Mouse (Mus musculus) liver, embryonic 12.5 days (tissue): Measurements from ENCODE around the gene Sertad2. TPM values are rescaled to one million over a fixed set of nuclear protein-coding genes. Genes with fewer than 3 reads are reported as not detected.
A peak's percentile ranks its signal among the peaks of the same experiment; 100 is the strongest.

Experiments used
- ATAC-seq: fragments of 200-750 bp; cut with Nextera tagmentation; 2 replicates; pipeline ENCODE4 v1.8.0; 2017; ENCODE audit warnings: moderate number of reproducible peaks, mild to moderate bottlenecking, moderate library complexity
- H3K27ac ChIP-seq: fragments of 300-500 bp; sonication (generic); 2 replicates; pipeline ENCODE4 v1.5.1; 2016; ENCODE audit warnings: mild to moderate bottlenecking
- H3K27me3 ChIP-seq: fragments of 300-500 bp; sonication (generic); replicated peaks from 2 replicates; pipeline ENCODE4 v1.6.1; 2016; ENCODE audit warnings: mild to moderate bottlenecking, moderate library complexity
- H3K36me3 ChIP-seq: fragments of 300-500 bp; sonication (generic); 2 replicates; pipeline ENCODE4 v1.6.1; 2016; ENCODE audit warnings: mild to moderate bottlenecking, moderate library complexity
- H3K4me1 ChIP-seq: fragments of 300-500 bp; sonication (generic); 2 replicates; pipeline ENCODE4 v1.6.1; 2016
- H3K4me2 ChIP-seq: fragments of 300-500 bp; sonication (generic); 2 replicates; pipeline ENCODE4 v1.6.1; 2016; ENCODE audit warnings: mild to moderate bottlenecking, moderate library complexity
- H3K4me3 ChIP-seq: fragments of 300-500 bp; sonication (generic); 2 replicates; pipeline ENCODE4 v1.5.1; 2016; ENCODE audit warnings: mild to moderate bottlenecking, moderate library complexity
- H3K9ac ChIP-seq: fragments of 300-500 bp; sonication (generic); 2 replicates; pipeline ENCODE4 v1.6.1; 2016; ENCODE audit warnings: mild to moderate bottlenecking, moderate library complexity
- H3K9me3 ChIP-seq: fragments of 300-500 bp; sonication (generic); replicated peaks from 2 replicates; pipeline ENCODE4 v1.6.1; 2016; ENCODE audit warnings: mild to moderate bottlenecking, moderate library complexity
- WGBS: fragments of 180-500 bp; shearing (Covaris S2); methylation state at CpG from one replicate; pipeline ENCODE4 v1.1.7; 2016; ENCODE audit not compliant: insufficient replicate concordance; 5-methylcytosine and 5-hydroxymethylcytosine counted together
- polyA plus RNA-seq: library from polyadenylated mRNA; unstranded; fragments of >200 nt; fragmentation: Nextera tagmentation; extraction: Ambion mirVana; gene quantifications from 2 replicates; pipeline ENCODE4 v1.2.1, GENCODE M21; 2016

The Sertad2 gene
- polyA plus RNA-seq, 1 experiment from 2014 or later: 25.8 TPM

GRCm38 (mm10) chr11:20627146-20627545 is 84.1 kb downstream of the Sertad2 start:
- H3K27me3 ChIP-seq: no peaks in the 10 kb centered on the region
- H3K9me3 ChIP-seq: no peaks in the 10 kb centered on the region
- no peak overlapping the region for H3K9ac ChIP-seq
- no peaks in the 10 kb centered on the region for H3K36me3 ChIP-seq
- no peak overlapping the region for H3K27ac ChIP-seq
- peaks cover 32% of the 10 kb centered on the region for H3K4me1 ChIP-seq
- 64% methylated on average over 2 of the region's 2 CpGs for whole genome bisulfite sequencing
- no peak for ATAC-seq
- no peak overlapping the region for H3K4me2 ChIP-seq
- no peak overlapping the region for H3K4me3 ChIP-seq

DNA sequence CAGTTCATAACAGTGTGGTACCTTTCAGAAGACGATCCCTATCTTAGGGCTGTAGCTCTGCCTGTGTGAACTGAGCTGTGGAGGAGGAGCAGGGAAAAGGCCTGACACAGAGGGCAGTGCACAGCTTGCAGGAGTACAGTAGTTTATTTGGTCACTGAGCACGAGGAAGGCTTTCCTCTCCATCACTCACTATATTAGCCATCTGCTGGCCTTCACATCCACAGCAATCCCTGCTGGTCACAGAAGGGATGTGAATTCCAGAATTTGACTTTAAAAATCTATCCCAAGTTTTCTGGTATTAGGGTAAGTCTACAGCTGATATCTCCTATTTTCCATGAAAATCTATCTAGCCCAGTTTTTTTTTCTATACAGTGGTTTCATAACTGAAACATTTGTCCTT is 85.2 kb downstream of the Sertad2 start:
- Histone ChIP-seq H3K4me3 (no peak overlapping the region), H3K9me3 (no peaks in the 10 kb centered on the region), H3K27me3 (no peaks in the 10 kb centered on the region), H3K4me1 (peaks cover 35% of the 10 kb centered on the region), H3K36me3 (no peaks in the 10 kb centered on the region), H3K4me2 (no peak overlapping the region), H3K27ac (no peak overlapping the region), H3K9ac (no peak overlapping the region)
- 57% methylated on average over 2 of the region's 2 CpGs for WGBS
- ATAC-seq: no peak

- H3K4me2 ChIP-seq: no peak overlapping the region
- no peak overlapping the region for H3K9ac ChIP-seq
- 53% methylated on average over 5 of the region's 5 CpGs for WGBS
These were observed 86.6 kb downstream of the Sertad2 start for GRCm38 (mm10) chr11:20629700-20630099.

DNA sequence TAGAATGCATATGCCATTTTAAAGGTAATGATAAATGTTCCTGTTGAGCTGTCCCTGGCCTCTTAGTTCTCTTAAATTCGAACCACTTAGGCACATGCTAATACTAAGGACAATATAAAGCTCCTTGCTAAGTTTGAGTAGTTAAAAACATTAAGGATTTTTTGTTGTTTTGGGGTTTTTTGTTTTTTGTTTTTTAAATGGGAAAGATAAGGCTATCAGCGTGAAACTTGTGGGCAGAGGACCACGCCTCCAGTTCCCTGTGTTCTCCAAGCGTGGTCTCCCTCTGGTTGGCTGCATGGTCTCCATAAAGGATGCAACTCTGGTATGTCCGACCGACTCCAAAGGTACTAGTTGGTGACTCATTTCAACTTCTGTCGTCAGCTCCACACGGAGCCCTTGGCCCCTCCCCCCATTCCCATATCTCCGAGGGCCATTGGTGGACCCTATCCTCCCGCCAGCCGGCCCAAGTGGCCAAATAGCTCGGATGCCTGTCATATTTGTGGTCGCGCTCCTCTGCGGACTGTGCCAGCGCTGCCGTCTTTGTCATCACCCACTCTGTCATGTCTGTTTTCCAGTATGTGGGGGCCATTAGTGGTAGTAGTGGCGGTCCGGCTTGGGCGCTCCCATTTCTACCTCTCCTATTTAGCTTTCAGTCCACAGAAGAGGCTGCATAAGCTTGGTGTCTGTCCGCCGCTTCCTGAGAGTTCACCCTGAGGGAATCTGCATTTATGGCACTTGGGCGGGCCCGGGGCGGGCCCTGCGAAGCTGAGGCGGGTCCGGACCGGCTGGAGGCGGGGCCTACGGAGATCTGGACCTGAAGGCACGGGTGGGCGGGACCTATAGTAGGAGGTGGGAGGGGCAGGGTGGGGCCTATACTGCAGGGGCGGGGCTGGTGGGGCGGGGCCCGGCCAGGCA is 88.2 kb downstream of the Sertad2 start:
- peak overlapping the region; percentile 96 for H3K4me3 ChIP-seq
- no peaks in the 10 kb centered on the region for H3K27me3 ChIP-seq
- peak overlapping the region; percentile 99 for H3K9ac ChIP-seq
- 1% methylated on average over 35 of the region's 36 CpGs for WGBS
- no peaks in the 10 kb centered on the region for H3K36me3 ChIP-seq
- peaks cover 58% of the 10 kb centered on the region for H3K4me1 ChIP-seq
- H3K4me2 ChIP-seq: peak overlapping the region; percentile 94
- H3K27ac ChIP-seq: peak overlapping the region; percentile 100
- ATAC-seq: peak; percentile 82
- no peaks in the 10 kb centered on the region for H3K9me3 ChIP-seq

More at GRCm38 (mm10) chr11:20629700-20630099, 86.6 kb downstream of the Sertad2 start:
- Histone ChIP-seq H3K36me3 (no peaks in the 10 kb centered on the region), H3K9me3 (no peaks in the 10 kb centered on the region), H3K4me1 (peaks cover 50% of the 10 kb centered on the region), H3K27ac (no peak overlapping the region), H3K27me3 (no peaks in the 10 kb centered on the region), H3K4me3 (no peak overlapping the region)
- ATAC-seq: no peak

DNA sequence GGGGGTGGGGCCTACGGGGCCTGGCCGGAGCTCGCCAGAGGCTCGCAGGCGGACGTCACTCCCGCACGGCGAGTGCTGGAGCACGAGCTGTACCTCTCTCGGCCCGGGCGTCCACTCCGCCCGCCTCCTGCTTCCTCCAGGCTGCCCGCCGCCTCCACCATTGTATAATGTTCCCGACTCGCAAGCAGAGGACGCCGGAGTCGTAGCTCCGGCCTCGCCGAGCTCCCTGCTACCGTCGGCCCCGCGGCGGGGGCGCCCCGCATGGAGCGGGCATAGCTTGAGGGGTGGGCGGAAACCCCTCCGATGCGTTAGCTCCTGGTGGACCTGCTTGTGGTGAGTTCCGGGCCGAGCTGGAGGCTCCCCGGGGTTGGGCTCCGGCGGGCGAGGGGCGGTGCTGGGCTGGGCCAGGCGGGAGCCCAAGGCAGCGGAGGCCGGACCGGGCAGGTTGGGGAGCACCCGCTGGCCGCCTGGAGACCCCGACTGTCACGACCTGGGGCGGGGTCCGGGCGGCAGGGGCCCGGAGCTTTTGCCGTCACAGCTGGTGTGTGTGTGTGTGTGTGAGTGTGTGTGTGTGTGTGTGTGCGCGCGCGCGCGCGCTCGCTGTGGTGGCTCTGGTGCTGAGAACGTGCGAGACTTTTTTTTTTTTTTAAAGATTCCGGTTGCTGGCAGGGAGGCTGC is 89.0 kb downstream of the Sertad2 start:
- no peaks in the 10 kb centered on the region for H3K9me3 ChIP-seq
- H3K4me1 ChIP-seq: peaks cover 61% of the 10 kb centered on the region
- 1% methylated on average over 52 of the region's 67 CpGs for WGBS
- peak overlapping the region; percentile 94 for H3K4me2 ChIP-seq
- no peaks in the 10 kb centered on the region for H3K27me3 ChIP-seq
- peak overlapping the region; percentile 99 for H3K9ac ChIP-seq
- peak overlapping the region; percentile 96 for H3K4me3 ChIP-seq
- ATAC-seq: peak; percentile 84
- peak overlapping the region; percentile 100 for H3K27ac ChIP-seq
- no peaks in the 10 kb centered on the region for H3K36me3 ChIP-seq

DNA sequence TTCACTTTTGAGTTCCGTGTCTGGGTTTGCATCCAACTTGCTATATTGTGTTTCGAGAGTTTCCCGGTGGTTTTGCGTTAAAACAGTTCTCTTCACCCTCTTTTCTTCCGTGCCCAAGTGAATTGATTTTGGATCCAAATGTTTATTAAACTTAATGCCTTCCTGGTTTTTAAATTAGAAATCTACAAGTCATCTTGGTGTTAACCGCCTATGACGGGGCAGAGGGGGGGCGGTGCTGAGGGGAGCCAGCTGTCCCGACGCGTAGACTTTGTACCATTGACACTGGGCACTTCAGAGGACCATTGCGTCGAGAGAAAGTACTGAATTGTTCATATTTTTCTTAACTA is 89.5 kb downstream of the Sertad2 start:
- Histone ChIP-seq H3K9ac (peak overlapping the region; percentile 99), H3K4me3 (peak overlapping the region; percentile 96), H3K9me3 (no peaks in the 10 kb centered on the region), H3K4me2 (peak overlapping the region; percentile 94), H3K36me3 (no peaks in the 10 kb centered on the region), H3K27me3 (no peaks in the 10 kb centered on the region), H3K27ac (peak overlapping the region; percentile 100), H3K4me1 (peaks cover 66% of the 10 kb centered on the region)
- no peak for ATAC-seq
- WGBS: under 1% methylated on average over 13 of the region's 13 CpGs

GRCm38 (mm10) chr11:20634543-20634942 is 91.5 kb downstream of the Sertad2 start:
- Histone ChIP-seq H3K4me3 (peak overlapping the region; percentile 96), H3K9ac (peak overlapping the region; percentile 99), H3K4me2 (peak overlapping the region; percentile 94), H3K27me3 (no peaks in the 10 kb centered on the region), H3K27ac (peak overlapping the region; percentile 98), H3K9me3 (no peaks in the 10 kb centered on the region), H3K36me3 (no peaks in the 10 kb centered on the region), H3K4me1 (peaks cover 80% of the 10 kb centered on the region)
- WGBS: 18% methylated on average over 1 of the region's 1 CpGs
- no peak for ATAC-seq

- Histone ChIP-seq H3K9ac (peak overlapping the region; percentile 70), H3K27me3 (no peaks in the 10 kb centered on the region), H3K27ac (peak overlapping the region; percentile 98), H3K36me3 (no peaks in the 10 kb centered on the region), H3K4me3 (peak overlapping the region; percentile 96), H3K4me2 (peak overlapping the region; percentile 94), H3K9me3 (no peaks in the 10 kb centered on the region), H3K4me1 (peaks cover 81% of the 10 kb centered on the region)
- ATAC-seq: no peak
- WGBS: 21% methylated on average over 6 of the region's 6 CpGs
These were observed 92.6 kb downstream of the Sertad2 start for GRCm38 (mm10) chr11:20635646-20636045.

GRCm38 (mm10) chr11:20636114-20636513 is 93.1 kb downstream of the Sertad2 start:
- peak; percentile 84 for ATAC-seq
- peak overlapping the region; percentile 70 for H3K9ac ChIP-seq
- H3K27ac ChIP-seq: peak overlapping the region; percentile 98
- H3K4me1 ChIP-seq: peaks cover 82% of the 10 kb centered on the region
- peak overlapping the region; percentile 96 for H3K4me3 ChIP-seq
- 19% methylated on average over 4 of the region's 4 CpGs for WGBS
- no peaks in the 10 kb centered on the region for H3K9me3 ChIP-seq
- no peaks in the 10 kb centered on the region for H3K27me3 ChIP-seq
- H3K4me2 ChIP-seq: peak overlapping the region; percentile 94
- H3K36me3 ChIP-seq: no peaks in the 10 kb centered on the region

DNA sequence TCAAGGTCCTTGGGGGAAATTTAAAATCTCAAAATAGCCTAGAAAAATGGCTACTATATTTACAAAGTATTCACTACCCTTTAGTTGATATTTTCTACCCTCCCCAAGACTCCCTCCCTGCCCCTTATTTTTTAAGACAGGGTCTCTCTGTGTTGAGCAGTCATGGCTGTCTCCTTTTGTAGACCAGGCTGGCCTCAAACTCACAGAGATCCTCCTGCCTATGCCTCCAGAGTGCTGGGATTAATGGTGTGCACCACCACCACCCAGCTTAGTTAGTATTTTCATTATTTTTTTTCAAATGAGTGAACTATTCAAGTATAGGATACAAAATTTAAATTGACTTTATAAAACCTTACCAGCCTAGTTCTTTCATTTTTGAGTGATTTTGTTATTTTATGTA is 94.0 kb downstream of the Sertad2 start:
- peak overlapping the region; percentile 98 for H3K27ac ChIP-seq
- no peaks in the 10 kb centered on the region for H3K27me3 ChIP-seq
- peaks cover 85% of the 10 kb centered on the region for H3K4me1 ChIP-seq

GRCm38 (mm10) chr11:20638841-20639240 is 95.8 kb downstream of the Sertad2 start:
- no peak for ATAC-seq
- Histone ChIP-seq H3K4me3 (no peak overlapping the region), H3K36me3 (no peaks in the 10 kb centered on the region), H3K27me3 (no peaks in the 10 kb centered on the region), H3K9ac (no peak overlapping the region), H3K27ac (no peak overlapping the region), H3K4me1 (peaks cover 85% of the 10 kb centered on the region), H3K9me3 (no peaks in the 10 kb centered on the region), H3K4me2 (no peak overlapping the region)
- 11% methylated on average over 3 of the region's 3 CpGs for WGBS

More for the DNA sequence above, 94.0 kb downstream of the Sertad2 start:
- no peak for ATAC-seq
- Histone ChIP-seq H3K4me3 (no peak overlapping the region), H3K36me3 (no peaks in the 10 kb centered on the region), H3K9me3 (no peaks in the 10 kb centered on the region), H3K4me2 (peak overlapping the region; percentile 94), H3K9ac (peak overlapping the region; percentile 69; the same call in 1 of the 2 replicates)

DNA sequence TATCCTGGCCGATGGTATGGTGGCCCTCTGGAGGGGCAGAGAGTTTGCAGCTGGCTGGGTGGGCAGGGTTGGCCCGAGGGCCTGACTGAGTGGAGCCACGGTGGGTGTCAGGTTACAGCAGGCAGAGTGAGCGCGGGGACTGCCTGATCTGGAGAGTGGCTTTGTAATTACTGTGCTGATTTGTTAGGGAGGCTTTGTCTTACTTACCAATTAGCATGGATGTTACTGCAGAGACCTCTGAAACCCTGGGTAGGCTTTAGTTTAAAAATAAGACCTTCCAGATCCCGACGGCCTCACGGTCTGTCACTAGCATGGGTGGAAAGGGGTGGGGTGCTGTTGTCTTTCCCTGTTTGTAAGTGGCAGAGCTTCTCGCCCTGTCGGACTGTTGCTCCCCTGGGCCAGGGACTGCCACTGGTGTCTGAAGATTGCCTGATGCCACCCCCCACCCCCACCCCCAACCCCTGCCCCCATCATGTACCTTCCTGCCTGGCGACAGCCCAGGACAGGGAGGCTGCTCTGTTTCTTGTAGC is 96.9 kb downstream of the Sertad2 start:
- no peak for ATAC-seq
- Histone ChIP-seq H3K9me3 (no peaks in the 10 kb centered on the region), H3K27me3 (no peaks in the 10 kb centered on the region), H3K4me1 (peaks cover 84% of the 10 kb centered on the region), H3K4me3 (no peak overlapping the region), H3K27ac (peak overlapping the region; percentile 43; the same call in 1 of the 2 replicates), H3K4me2 (peak overlapping the region; percentile 39), H3K9ac (peak overlapping the region; percentile 39; the same call in 1 of the 2 replicates), H3K36me3 (no peaks in the 10 kb centered on the region)
- 41% methylated on average over 11 of the region's 11 CpGs for WGBS
